Mouse (Mus musculus) olfactory bulb, adult 2 months (tissue): ENCODE data around the gene Tff2.

Source experiments
- CTCF ChIP-seq: fragments of 200-500 bp; IDR thresholded peaks from 2 replicates; pipeline ENCODE4 v1.5.1; 2012; ENCODE audit warnings: low read depth, mild to moderate bottlenecking, low read length, moderate library complexity; ENCODE audit not compliant: insufficient read depth
- POLR2A ChIP-seq: fragments of 200-500 bp; IDR thresholded peaks from 2 replicates; pipeline ENCODE4 v1.6.1; 2012; ENCODE audit warnings: mild to moderate bottlenecking, low read depth, low read length, moderate library complexity; ENCODE audit not compliant: insufficient read depth

GRCm38 (mm10) chr17:31183180-31183974 is 39.3 kb upstream of the Tff2 start:
- TF ChIP-seq CTCF (no peak), POLR2A (no peak)
